Mouse (Mus musculus): ENCODE data around the gene Ptger4.

Ptger4 gene

GRCm38 (mm10) chr15:5238073-5238472 lies 5.9 kb downstream of the Ptger4 start:
- DNase-seq (ENCODE audit: low spot score in 2 of 2): no peak

- DNase-seq (ENCODE audit: low spot score in 2 of 2): peak; percentile 58 to 60
Measured at GRCm38 (mm10) chr15:5237012-5237660, 6.9 kb downstream of the Ptger4 start.

GRCm38 (mm10) chr15:5236538-5236937 lies 7.4 kb downstream of the Ptger4 start:
- peak; percentile 78 to 84 for DNase-seq (ENCODE audit: low spot score in 2 of 2)

- no peak for DNase-seq (ENCODE audit: low spot score in 2 of 2)
Measured at GRCm38 (mm10) chr15:5235527-5235926, 8.5 kb downstream of the Ptger4 start.

GRCm38 (mm10) chr15:5234659-5235058 lies 9.3 kb downstream of the Ptger4 start:
- DNase-seq (ENCODE audit: low spot score in 2 of 2): no peak

GRCm38 (mm10) chr15:5230746-5231145 lies 13.2 kb downstream of the Ptger4 start:
- peak; percentile 58 to 61 for DNase-seq (ENCODE audit: low spot score in 2 of 2)

GRCm38 (mm10) chr15:5220491-5220890 lies 23.5 kb downstream of the Ptger4 start:
- DNase-seq (ENCODE audit: low spot score in 2 of 2): no peak

GRCm38 (mm10) chr15:5209116-5209515 lies 34.9 kb downstream of the Ptger4 start:
- DNase-seq (ENCODE audit: low spot score in 2 of 2): no peak

GRCm38 (mm10) chr15:5205222-5205621 lies 38.8 kb downstream of the Ptger4 start:
- no peak for DNase-seq (ENCODE audit: low spot score in 2 of 2)

- no peak for DNase-seq (ENCODE audit: low spot score in 2 of 2)
Measured at GRCm38 (mm10) chr15:5196691-5197090, 47.3 kb downstream of the Ptger4 start.

GRCm38 (mm10) chr15:5195987-5196514 lies 47.9 kb downstream of the Ptger4 start:
- no peak for DNase-seq (ENCODE audit: low spot score in 2 of 2)

GRCm38 (mm10) chr15:5194931-5195330 lies 49.1 kb downstream of the Ptger4 start:
- no peak for DNase-seq (ENCODE audit: low spot score in 2 of 2)

- DNase-seq (ENCODE audit: low spot score in 2 of 2): no peak
Measured at GRCm38 (mm10) chr15:5194446-5194845, 49.5 kb downstream of the Ptger4 start.

- DNase-seq (ENCODE audit: low spot score in 2 of 2): no peak
Measured at GRCm38 (mm10) chr15:5193833-5194232, 50.2 kb downstream of the Ptger4 start.

- no peak for DNase-seq (ENCODE audit: low spot score in 2 of 2)
Measured at GRCm38 (mm10) chr15:5189504-5190093, 54.4 kb downstream of the Ptger4 start.

- peak in 1 of 2 experiments; percentile 10 for DNase-seq (ENCODE audit: low spot score in 2 of 2)
Measured at GRCm38 (mm10) chr15:5188029-5188428, 56.0 kb downstream of the Ptger4 start.

- DNase-seq (ENCODE audit: low spot score in 2 of 2): no peak
Measured at GRCm38 (mm10) chr15:5187116-5187515, 56.9 kb downstream of the Ptger4 start.

- no peak for DNase-seq (ENCODE audit: low spot score in 2 of 2)
Measured at GRCm38 (mm10) chr15:5186293-5186675, 57.7 kb downstream of the Ptger4 start.

GRCm38 (mm10) chr15:5185366-5186292 lies 58.4 kb downstream of the Ptger4 start, which contains the start of gene Ttc33:
Gene Ttc33 (plus strand): TSS chr15:5185525.
- peak; percentile 31 to 58 for DNase-seq (ENCODE audit: low spot score in 2 of 2)

GRCm38 (mm10) chr15:5184668-5185330 lies 59.2 kb downstream of the Ptger4 start:
- peak in 1 of 2 experiments; percentile 5 for DNase-seq (ENCODE audit: low spot score in 2 of 2)

GRCm38 (mm10) chr15:5173217-5173820 lies 70.7 kb downstream of the Ptger4 start:
- DNase-seq (ENCODE audit: low spot score in 2 of 2): no peak

Measured in natural killer cell, adult 2 months (primary cell).